Mouse (Mus musculus): ENCODE results near the gene Golga4. TPM values are rescaled to one million over a fixed set of nuclear protein-coding genes. Genes with fewer than 3 reads are reported as not detected.

Golga4 gene
- 100 to 1,000 TPM; 129 to 187 (median 147) TPM for total RNA-seq (2022)

DNA sequence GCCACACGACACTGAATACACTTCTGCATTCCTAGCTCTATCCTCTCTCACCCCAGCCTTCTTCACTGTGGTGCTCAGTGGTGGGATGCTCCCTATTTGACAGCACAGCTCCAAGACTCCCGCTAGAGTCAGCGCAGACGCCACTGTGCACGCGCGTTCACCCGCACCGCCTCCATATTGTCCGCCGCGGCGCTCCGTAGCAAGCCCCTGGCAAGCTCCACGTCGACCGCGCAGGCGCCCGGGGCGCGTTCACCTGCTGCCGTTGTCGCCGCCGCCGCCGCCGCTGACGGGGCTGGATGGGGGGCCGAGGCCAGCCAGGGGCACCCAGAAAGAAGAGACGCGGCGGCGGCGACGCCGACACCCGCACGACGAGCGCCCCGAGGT, at the start of gene Golga4:
TSS of gene Golga4 (plus strand) at position 248 of the 384 bp plus-strand sequence.
- DNase-seq = peak; percentile 84

DNA sequence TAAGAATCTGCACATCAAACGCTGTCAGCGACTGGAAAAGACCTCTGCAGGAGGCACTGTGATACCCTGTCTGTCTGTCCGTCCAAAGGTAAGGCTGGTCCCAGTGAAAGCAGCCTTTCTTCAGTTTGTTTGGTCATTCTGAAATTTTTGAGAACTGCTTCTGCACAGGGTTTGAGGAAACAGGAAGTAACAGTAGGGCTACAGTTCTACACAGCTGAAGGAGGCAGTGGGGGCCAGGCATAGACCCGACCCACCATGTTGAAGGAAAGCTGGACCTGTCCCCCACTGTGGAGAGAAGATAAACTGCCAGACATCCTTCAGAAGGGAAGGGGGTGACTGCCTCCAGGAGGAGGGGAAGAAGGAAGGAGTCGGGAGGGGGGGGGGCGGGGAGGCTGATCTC, 49.7 kb upstream of the Golga4 start:
- DNase-seq = no peak

DNA sequence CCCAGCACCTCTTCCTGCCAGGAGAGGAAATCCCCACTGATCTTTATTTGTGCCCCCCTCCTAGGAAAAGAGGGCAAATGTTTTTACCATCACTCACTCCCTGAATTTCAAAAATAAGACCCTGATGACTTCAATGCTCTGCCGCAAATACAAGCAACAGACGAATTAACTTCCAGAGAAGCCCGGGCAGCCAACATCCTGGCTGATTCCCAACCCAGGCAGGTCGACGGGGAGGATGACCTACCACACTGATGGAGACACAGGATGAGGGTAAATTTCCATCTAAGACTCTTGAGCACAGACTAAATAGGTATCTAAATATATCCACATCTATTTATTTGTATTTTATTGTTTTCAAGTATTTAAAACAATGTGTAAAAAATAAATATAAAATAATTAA, 48.0 kb upstream of the Golga4 start:
- no peak for DNase-seq

DNA sequence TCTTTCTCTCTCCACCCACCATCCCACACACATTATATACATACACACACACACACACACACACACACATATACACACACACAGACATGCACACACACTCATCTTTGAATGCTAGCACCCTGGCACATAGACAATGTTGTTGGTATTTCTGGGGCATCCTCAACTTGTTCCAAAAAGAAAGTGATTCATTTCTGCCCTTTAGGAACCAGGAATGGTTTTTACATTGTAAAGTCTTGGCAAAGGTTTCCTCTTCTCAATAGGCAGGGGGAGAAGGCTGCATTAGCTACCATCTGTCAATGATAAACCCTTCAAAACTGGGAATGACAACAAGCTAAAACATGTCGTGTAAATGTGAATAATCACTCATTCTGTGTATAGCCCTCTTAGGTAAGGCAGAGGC, 42.0 kb upstream of the Golga4 start:
- DNase-seq = no peak

DNA sequence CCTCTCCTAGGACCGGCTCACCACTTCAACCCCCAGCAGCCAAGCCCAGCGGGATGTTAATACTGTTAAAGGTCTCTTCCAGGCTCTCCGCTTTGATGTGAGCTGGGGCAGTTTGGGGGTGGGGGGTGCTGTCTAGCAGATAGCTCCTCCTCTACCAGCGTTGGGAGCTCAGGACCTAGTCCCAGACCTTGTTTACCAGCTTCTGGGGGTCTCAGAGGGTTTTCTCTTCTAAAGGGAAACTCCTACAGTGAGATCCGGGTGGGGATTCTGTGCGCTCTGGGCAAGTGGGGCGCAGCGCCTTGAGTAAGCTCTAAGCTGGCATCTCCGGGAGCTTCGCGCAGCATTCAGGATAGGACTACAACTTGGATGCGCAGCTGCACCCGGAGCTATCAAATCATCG, 37.8 kb upstream of the Golga4 start:
- no peak for DNase-seq

DNA sequence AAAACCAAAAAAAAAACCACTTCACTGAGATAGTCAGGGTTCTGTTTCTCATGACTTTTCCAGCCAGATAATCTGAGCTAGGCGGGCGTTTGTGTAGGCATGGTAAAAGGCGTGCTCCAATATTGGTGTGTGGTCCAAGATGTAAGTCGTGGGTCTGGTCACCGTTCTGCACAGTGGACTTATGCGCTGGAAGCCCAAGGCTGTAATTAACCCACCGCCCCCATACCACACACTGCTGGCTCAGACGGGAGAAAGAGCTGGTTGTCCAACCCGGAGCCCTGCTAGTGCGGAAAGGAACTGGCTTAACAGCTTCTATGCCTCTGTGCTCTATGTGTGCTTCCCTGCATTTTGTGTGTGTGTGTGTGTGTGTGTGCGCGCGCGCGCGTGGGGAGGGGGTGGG, 36.8 kb upstream of the Golga4 start:
- DNase-seq = no peak

DNA sequence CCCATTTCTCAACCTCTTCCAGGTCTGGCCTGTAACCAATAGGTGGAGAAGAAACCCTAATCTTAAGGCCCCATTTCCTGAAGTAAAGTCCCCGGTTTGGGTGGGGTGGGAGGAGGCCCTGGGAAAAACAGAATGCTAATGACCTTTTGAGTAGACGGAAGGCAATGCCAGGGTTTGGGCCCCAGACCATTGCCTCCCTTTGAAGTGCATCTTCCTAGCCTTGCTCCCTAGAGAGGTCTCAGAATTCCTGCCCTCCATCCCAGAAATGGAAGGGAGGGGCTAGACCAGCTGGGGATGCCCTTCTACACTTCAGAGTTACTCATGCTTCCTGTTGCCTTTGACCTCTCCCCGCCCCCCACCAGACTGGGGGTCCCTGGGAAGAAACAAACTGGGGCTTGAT, 34.8 kb upstream of the Golga4 start:
- no peak for DNase-seq

DNA sequence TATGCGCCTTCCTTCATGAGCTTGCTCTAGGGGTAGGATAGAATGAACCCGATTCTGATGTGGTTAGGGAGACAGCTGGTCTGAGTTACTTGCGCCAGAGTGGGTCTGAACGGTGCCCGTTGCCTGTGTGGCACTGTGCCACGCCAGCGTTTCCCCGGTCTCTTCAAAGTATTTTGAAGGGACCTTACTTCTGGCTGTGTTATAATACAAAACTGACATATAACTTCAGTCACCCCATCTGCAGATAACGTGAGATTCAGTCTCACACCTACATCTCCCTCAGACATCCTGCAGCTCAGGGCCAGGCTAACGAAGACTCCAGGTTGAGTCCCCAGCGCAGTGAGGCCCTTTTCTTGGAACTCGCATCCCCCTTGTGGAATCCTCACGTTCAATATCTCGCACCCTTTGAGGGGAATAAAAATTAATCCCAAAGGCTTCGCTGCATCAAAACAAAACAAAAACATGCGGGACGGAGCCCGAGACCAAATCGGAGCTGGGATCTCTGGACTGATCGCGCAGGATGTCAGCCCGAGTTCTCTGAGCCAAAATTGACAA, 29.8 kb upstream of the Golga4 start:
- DNase-seq = no peak

DNA sequence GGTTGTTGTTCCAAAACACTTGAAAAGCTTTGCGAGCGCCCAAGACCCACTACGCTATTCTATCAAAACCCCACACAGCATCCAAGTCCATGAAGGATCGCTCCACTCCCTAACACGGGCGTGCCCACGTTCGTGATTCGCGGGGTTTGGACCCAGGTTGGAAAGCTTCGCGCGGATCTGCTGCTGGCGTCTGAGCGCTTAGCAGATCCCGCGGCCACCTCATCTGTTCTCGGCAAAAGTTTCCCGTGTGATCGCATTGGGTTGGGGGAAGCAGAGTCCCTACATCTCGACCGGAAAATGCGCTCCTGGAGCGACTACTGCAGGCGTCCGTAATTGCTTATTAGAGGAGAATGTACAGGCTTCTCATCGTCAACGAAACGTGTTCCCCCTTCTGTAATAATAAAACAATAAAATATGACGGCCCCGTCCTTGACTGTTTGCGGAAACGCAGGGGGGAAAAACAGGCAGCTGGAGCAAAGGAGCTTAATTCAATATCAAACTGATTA, 29.2 kb upstream of the Golga4 start:
- no peak for DNase-seq

DNA sequence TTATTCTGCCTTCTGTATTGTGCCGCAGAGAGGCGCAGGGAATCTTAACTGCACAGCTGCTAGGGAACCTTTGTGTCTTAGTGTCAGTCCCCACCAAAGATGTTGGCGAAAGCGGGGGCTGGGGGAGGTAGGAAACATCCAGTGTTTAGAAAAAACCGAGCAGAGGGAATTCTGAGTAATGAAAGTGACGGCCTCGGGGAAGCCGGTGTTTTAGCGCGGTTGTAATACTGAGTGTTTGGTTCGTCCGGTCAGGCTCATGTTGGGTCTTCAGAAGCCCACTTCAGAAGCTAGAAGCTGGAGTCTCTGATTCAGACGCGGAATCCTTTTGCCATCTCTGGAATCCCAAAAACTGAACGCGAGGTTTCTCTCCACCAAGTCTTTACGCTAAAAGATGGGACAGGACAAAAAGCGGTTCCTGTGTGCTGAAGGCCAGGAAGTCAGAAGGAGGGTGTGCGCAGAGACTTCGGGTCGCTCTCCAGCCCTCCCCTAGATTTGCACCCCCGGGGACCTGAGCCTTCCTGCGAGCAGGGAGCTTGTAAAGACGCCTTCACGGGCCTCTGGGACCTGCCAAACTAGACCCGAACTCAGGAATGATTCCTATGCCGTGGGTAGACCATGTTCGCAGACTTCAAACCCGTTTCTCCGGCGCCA, 28.7 kb upstream of the Golga4 start:
- DNase-seq = no peak

DNA sequence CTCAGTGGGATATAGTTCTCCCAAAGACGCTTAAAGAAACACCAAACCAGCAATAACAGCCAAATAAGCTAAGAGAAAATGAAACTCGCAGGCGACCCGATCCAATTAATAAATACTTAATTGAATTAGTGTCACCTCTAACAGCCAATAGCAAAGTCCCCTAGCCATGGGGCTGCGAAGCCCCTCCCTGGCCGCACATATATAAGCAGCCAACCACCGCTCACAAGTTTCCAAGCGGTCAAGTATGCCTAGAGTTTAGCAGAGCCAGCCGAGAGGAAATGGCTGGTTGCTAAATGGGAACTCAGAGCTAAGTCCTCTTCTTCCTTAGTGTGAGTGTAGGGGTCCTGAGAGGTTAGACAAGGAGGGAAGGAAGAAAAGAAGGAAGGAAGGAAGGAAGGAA, 28.1 kb upstream of the Golga4 start, which contains the start of gene Eomes:
TSS of gene Eomes (plus strand) at position 252 of the 400 bp plus-strand sequence.
- no peak for DNase-seq

DNA sequence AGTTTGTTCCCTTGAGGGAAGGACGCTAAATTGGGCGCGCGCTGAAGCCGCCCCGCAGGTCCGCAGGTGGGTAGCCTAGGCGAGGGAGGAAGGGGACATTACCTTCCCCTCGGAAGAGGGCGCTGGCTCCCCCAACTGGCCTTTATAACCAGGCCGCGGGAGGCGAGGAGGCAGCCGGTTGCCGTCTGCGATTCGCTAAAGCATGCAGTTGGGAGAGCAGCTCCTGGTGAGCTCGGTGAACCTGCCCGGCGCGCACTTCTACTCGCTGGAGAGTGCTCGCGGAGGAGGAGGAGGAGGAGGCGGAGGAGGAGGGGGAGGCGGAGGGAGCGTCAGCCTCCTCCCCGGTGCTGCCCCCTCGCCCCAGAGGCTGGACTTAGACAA, 27.6 kb upstream of the Golga4 start:
- no peak for DNase-seq

DNA sequence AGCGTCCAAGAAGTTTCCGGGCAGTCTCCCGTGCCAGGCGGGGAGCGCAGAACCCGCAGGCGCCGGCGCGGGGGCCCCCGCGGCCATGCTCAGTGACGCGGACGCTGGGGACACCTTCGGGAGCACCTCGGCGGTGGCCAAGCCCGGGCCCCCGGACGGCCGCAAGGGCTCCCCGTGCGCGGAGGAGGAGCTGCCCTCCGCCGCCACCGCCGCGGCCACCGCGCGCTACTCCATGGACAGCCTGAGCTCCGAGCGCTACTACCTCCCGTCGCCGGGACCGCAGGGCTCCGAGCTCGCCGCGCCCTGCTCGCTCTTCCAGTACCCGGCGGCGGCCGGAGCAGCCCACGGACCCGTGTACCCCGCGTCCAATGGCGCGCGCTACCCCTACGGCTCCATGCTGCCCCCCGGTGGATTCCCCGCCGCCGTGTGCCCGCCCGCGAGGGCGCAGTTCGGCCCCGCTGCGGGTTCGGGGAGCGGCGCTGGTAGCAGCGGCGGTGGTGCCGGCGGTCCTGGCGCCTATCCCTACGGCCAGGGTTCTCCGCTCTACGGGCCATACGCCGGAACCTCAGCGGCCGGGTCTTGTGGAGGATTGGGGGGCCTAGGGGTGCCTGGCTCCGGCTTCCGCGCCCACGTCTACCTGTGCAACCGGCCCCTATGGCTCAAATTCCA, 27.1 kb upstream of the Golga4 start:
- no peak for DNase-seq

DNA sequence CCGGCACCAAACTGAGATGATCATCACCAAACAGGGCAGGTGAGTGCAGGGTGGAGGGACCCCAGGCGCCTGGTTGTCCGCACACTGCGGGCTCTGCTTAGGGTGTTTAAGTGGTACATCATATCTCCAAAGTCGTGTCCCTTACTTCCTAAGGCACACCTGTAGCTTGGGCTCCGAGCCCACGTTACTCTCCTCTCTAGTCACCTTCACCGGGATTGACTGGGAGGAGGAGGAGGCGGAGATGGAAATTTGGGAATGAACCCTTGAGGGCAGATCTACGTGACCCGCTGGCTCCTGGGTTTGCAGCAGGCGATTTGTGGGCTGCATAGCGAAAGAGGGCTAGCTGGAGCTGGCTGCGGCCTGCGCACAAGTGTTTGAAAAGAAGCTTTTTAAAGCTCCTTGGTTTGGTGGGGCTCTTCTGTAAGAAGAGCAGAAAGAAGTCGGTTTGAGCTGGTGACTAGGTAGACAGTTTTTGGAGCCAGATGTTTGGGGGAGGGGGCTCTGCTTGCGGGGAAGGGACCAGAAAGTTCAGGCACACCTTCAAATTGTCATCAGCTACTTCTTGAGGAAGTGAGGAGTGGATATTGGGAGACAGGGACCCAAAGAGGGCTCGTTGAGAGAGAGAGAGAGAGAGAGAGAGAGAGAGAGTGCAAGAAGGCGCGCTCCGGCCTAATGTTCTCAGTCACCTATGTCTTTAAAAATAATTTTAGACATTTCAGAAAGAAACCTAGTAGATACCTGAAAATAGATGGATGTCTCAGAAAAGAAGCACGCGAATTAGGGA, 26.4 kb upstream of the Golga4 start:
- no peak for DNase-seq

DNA sequence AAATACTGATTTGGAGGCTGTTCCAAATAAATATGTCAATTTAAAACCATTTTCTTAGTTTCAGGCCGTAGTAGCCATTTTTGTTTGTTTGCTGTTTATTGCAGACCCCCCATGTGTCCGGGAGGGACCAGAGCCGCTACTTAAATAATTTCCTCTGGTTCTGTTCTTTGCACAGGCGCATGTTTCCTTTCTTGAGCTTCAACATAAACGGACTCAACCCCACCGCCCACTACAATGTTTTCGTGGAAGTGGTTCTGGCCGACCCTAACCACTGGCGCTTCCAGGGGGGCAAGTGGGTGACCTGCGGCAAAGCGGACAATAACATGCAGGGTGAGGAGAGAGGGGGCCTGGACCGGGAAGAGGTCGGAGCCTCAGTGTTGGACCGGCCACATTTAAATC, 25.8 kb upstream of the Golga4 start:
- no peak for DNase-seq

DNA sequence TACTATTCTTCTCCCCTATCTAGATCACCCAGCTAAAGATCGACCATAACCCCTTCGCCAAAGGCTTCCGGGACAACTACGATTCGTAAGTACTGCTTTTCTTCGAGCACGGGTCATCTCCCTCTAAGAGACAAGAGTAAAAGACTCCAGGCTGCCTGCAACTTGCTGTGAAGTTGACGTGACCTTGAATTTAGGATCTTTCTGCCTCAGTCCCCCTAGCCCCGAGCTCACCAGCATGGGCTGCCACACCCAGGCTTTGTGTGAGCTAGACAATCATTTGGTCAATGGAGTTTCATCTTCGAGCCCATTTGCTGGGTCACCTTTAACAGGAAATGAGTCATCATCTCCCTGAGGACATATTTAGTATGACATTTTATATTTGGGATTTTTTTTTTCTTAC, 23.9 kb upstream of the Golga4 start:
- DNase-seq = no peak

DNA sequence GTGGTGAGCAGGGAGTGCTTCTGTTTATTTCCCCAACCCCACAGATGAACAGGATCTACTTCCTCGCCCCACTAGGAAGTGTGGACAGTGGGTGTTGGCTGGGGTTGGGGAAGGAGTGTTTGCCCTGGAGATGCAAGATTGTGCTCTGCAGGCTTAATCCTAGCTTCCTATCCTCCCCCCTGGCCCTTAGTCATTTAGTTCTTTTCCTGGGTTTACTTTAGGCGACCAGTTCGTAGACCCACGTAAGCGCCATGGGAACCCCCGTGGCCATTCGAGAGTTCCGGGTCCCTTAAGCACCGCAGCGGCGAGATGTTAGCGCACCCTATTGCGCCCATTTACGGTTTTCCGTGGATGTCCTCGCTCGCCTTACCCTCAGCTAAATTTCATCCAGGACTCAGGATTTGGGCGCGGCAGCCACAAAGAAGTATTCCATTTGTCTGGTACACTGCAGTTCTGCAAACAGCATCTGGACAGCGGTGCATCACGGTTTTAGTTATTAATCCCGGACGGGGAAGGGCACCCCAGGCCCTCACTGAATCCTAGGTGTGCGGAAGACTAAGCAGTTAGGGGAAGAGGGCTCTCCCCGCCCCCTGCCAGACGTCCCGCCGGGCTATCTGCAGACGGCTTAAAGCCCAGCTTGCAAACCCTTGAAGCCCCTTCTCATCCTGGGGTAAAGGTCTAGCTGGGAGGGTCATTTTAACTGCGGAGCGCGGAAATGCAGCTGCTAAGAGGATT, 19.5 kb upstream of the Golga4 start:
- no peak for DNase-seq

DNA sequence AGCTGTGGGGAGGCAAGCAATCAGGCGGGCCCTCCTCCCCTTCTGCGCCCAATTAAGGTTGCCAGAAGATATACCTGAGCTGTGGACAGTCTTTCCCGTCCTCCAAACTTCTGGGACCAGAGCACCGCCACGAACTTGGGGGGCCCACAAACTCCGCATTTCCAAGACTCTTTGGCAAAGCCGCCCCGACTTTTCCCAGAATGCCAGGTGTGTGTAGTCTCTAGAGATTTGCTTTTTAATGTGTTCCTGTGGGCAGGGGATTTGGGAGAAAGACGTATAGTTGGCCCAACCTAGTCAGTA, 19.0 kb upstream of the Golga4 start:
- no peak for DNase-seq

DNA sequence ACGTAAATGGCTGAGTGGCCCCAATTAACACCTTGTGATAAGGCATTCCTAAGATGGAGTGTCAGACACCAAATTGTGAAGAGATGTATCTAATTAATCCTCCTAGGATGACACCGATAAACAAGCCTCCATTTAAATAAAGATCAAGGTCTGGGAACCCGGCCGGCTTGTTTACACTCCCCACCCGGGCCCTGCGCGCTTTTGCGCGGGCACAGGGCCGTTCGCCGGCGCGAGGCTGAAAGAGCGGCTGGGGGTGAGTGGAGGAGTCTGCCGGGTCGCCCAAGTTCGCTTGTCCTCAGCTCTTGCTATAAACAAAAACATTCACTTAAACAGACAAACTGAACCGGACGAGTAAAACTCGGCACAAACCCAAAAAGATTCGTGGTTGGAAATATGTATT, 18.4 kb upstream of the Golga4 start:
- DNase-seq = no peak

DNA sequence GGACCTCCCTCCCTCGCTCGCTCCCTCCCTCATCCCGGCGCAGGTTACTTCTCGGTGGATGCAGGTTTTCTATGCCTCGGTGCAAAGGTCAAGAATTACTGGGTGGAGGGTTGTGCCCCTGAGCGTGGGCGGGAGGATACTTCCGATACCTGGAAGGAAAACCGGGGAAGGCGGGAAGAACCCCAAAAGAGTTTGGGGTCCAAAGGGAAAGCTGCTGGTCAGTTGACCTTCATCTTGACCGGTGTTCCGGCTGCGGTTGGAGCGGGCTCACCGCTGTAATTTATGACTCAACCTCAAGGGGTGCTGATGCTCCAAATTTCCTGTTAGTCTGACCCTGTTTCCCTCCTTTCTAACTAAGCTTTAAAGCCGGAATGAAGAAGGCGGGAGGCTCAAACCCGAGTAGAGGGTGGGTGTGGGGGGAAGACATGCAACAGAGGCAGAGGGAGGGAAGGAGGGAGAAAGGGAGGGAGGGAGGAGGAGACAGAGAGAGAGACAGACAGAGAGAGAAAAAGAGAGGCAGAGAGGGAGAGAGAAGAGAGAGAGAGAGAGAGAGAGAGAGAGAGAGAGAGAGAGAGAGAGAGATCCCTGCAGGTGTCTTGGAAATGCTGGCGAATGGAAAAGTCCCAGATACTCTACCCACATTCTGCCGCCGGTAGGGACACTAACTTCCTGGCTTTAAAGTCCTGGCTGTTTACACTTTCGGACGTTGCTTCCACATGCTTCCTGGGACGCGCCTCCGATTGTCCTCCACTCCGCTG, 17.8 kb upstream of the Golga4 start:
- peak; percentile 19 for DNase-seq

DNA sequence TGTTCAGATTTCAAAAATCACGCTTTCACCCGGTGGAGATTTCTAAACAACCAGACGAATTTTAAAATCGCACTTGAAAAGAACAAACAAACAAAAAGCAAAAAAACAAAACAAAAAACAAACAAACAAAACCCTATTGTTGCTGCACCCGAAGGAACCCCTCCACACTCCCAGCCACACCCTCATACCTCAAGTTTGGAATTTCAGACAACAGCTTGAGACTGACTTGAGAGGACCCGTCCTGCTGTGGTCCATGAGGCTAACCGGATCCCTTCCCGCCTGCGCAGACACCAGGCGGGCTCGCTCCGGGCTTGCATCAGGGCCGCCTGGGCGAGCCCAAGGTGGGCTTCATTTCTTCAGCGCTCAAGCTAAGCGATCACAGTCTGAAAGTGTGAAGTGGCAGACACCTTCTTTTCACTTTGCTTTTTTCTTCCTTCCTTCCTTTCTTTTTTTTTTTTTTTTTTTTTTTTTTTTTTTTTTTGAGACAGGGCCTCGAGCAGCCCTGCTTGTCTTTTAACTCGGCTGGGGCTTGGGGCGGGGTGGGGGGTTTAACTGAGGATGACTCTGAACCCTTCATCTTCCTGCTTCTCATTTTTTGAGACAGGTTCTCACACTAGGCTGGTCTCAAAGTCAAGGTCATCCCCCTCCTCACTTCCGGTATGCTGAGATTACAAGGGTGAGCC, 17.0 kb upstream of the Golga4 start:
- DNase-seq = no peak
